Mouse (Mus musculus): ENCODE data around the gene Hoxb4. TPM values are rescaled to one million over a fixed set of nuclear protein-coding genes. Genes with fewer than 3 reads are reported as not detected.
A peak's percentile ranks its signal among the peaks of the same experiment; 100 is the strongest.

Gene Hoxb4
- polyA plus RNA-seq, 1 experiment from 2014 or later = 3.2 TPM

GRCm38 (mm10) chr11:96324125-96324524, 6.1 kb downstream of the Hoxb4 start:
- Histone ChIP-seq H3K36me3 (no peaks in the 10 kb centered on the region), H3K4me3 (replicated peaks) (peak overlapping the region; percentile 20), H3K27me3 (replicated peaks) (0 out of 2 replicates have a peak, but pooled peaks cover 2% of the 10 kb centered on the region), H3K4me2 (replicated peaks) (peak overlapping the region; percentile 81), H3K4me1 (replicated peaks) (peaks cover 11% of the 10 kb centered on the region), H3K27ac (peak overlapping the region; percentile 89), H3K9me3 (no peaks in the 10 kb centered on the region), H3K9ac (peak overlapping the region; percentile 49)
- WGBS = 20% methylated on average over 5 of the region's 5 CpGs
- ATAC-seq = no peak

- H3K27ac ChIP-seq = peak overlapping the region; percentile 89
- 30% methylated on average over 8 of the region's 8 CpGs for WGBS
- H3K4me2 ChIP-seq (replicated peaks) = peak overlapping the region; percentile 81
- H3K9me3 ChIP-seq = no peaks in the 10 kb centered on the region
- no peaks in the 10 kb centered on the region for H3K36me3 ChIP-seq
- 0 out of 2 replicates have a peak, but pooled peaks cover 2% of the 10 kb centered on the region for H3K27me3 ChIP-seq (replicated peaks)
- peak overlapping the region; percentile 29 for H3K4me3 ChIP-seq (replicated peaks)
- H3K4me1 ChIP-seq (replicated peaks) = peaks cover 17% of the 10 kb centered on the region
- ATAC-seq = no peak
- peak overlapping the region; percentile 49 for H3K9ac ChIP-seq
These were observed 6.9 kb downstream of the Hoxb4 start for GRCm38 (mm10) chr11:96324965-96325364.

DNA sequence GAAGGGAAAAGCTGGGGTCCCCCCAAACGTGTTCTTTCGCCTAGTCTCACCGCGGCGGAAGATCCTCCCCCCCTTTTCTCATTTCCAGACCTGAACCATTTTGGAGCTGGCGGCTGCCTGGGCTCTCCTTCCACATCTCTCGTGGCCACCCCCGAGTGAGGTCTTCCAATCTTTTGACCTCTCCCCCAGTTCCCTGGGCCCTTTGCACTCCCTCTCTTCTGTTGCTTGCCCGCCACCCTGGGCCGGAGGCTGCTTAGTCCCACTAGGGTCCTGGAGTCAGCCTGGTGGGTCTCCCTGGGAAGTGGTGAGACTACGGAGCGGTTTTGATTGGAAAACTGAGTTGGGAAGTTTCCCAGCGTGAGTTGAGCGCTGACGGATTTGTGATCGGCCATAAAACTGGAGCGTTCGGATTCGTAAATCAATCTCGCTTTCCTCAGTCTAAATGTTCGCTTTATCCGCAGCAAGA, 7.7 kb downstream of the Hoxb4 start:
- Histone ChIP-seq H3K9ac (peak overlapping the region; percentile 49), H3K9me3 (no peaks in the 10 kb centered on the region), H3K4me2 (replicated peaks) (peak overlapping the region; percentile 81), H3K4me1 (replicated peaks) (peaks cover 23% of the 10 kb centered on the region), H3K4me3 (replicated peaks) (peak overlapping the region; percentile 29), H3K27me3 (replicated peaks) (0 out of 2 replicates have a peak, but pooled peaks cover 2% of the 10 kb centered on the region), H3K36me3 (no peaks in the 10 kb centered on the region), H3K27ac (peak overlapping the region; percentile 89)
- 18% methylated on average over 22 of the region's 22 CpGs for WGBS
- no peak for ATAC-seq

- 32% methylated on average over 12 of the region's 12 CpGs for WGBS
- Histone ChIP-seq H3K9ac (peak overlapping the region; percentile 39), H3K27ac (peak overlapping the region; percentile 89), H3K4me1 (replicated peaks) (peaks cover 28% of the 10 kb centered on the region), H3K4me2 (replicated peaks) (peak overlapping the region; percentile 81), H3K9me3 (no peaks in the 10 kb centered on the region), H3K27me3 (replicated peaks) (0 out of 2 replicates have a peak, but pooled peaks cover 4% of the 10 kb centered on the region), H3K4me3 (replicated peaks) (peak overlapping the region; percentile 29), H3K36me3 (no peaks in the 10 kb centered on the region)
- no peak for ATAC-seq
These were observed 8.6 kb downstream of the Hoxb4 start for GRCm38 (mm10) chr11:96326705-96327104.

- H3K4me1 ChIP-seq (replicated peaks) = peaks cover 32% of the 10 kb centered on the region
- WGBS = 31% methylated on average over 7 of the region's 7 CpGs
- no peaks in the 10 kb centered on the region for H3K36me3 ChIP-seq
- peak overlapping the region; percentile 11; the same call in 1 of the 2 replicates for H3K9ac ChIP-seq
- peak overlapping the region; percentile 89 for H3K27ac ChIP-seq
- H3K4me2 ChIP-seq (replicated peaks) = peak overlapping the region; percentile 81
- ATAC-seq = no peak
- H3K27me3 ChIP-seq (replicated peaks) = 0 out of 2 replicates have a peak, but pooled peaks cover 8% of the 10 kb centered on the region
- 0 out of 2 replicates have a peak overlapping the region, but pooled peaks have one; percentile 29 for H3K4me3 ChIP-seq (replicated peaks)
- no peaks in the 10 kb centered on the region for H3K9me3 ChIP-seq
These were observed 9.1 kb downstream of the Hoxb4 start for GRCm38 (mm10) chr11:96327122-96327521.

GRCm38 (mm10) chr11:96327750-96328149, 9.7 kb downstream of the Hoxb4 start:
- H3K27me3 ChIP-seq (replicated peaks) = peaks cover 8% of the 10 kb centered on the region; the same call in 1 of the 2 replicates
- no peak for ATAC-seq
- peak overlapping the region; percentile 11; the same call in 1 of the 2 replicates for H3K9ac ChIP-seq
- peak overlapping the region; percentile 81 for H3K4me2 ChIP-seq (replicated peaks)
- H3K4me1 ChIP-seq (replicated peaks) = peaks cover 38% of the 10 kb centered on the region
- no peaks in the 10 kb centered on the region for H3K9me3 ChIP-seq
- WGBS = 36% methylated on average over 5 of the region's 5 CpGs
- no peaks in the 10 kb centered on the region for H3K36me3 ChIP-seq
- H3K4me3 ChIP-seq (replicated peaks) = no peak overlapping the region
- peak overlapping the region; percentile 89 for H3K27ac ChIP-seq

- H3K9me3 ChIP-seq = no peaks in the 10 kb centered on the region
- 0 out of 2 replicates have a peak overlapping the region, but pooled peaks have one; percentile 89 for H3K27ac ChIP-seq
- H3K36me3 ChIP-seq = no peaks in the 10 kb centered on the region
- H3K4me3 ChIP-seq (replicated peaks) = no peak overlapping the region
- peaks cover 46% of the 10 kb centered on the region for H3K4me1 ChIP-seq (replicated peaks)
- WGBS = 29% methylated on average over 8 of the region's 8 CpGs
- ATAC-seq = no peak
- H3K27me3 ChIP-seq (replicated peaks) = peaks cover 8% of the 10 kb centered on the region; the same call in 1 of the 2 replicates
- H3K4me2 ChIP-seq (replicated peaks) = peak overlapping the region; percentile 81
- H3K9ac ChIP-seq = no peak overlapping the region
These were observed 10.5 kb downstream of the Hoxb4 start for GRCm38 (mm10) chr11:96328605-96329004.

- 16% methylated on average over 8 of the region's 8 CpGs for WGBS
- H3K36me3 ChIP-seq = no peaks in the 10 kb centered on the region
- peak overlapping the region; percentile 66 for H3K9ac ChIP-seq
- H3K4me2 ChIP-seq (replicated peaks) = peak overlapping the region; percentile 72
- H3K4me1 ChIP-seq (replicated peaks) = peaks cover 76% of the 10 kb centered on the region
- no peaks in the 10 kb centered on the region for H3K9me3 ChIP-seq
- no peak for ATAC-seq
- peak overlapping the region; percentile 46 for H3K4me3 ChIP-seq (replicated peaks)
- peak overlapping the region; percentile 92 for H3K27ac ChIP-seq
- H3K27me3 ChIP-seq (replicated peaks) = peaks cover 6% of the 10 kb centered on the region; the same call in 1 of the 2 replicates
These were observed 14.0 kb downstream of the Hoxb4 start for GRCm38 (mm10) chr11:96332105-96332504.

DNA sequence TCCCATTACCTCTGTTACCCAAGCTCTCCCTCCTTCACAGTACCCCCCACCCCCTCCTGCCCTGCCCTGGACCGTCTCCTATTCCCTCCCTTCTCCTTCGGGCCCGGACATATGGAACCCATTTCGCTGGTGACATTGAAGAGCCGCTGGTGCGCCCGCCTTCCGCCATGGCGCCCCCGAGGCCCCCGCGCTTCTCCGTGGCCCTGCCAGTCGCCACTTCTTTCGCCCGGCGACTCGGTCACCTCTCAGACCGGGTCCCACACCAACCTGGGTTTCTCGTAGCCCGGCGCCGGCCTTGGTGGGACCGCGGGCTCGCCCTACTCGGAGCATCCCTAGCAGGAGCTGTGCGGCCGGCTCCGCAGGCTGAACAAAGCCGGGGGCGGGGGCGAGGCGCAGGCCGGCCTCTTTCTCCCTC, 14.6 kb downstream of the Hoxb4 start:
- Histone ChIP-seq H3K9me3 (no peaks in the 10 kb centered on the region), H3K27ac (peak overlapping the region; percentile 92), H3K27me3 (replicated peaks) (peaks cover 6% of the 10 kb centered on the region; the same call in 1 of the 2 replicates), H3K36me3 (no peaks in the 10 kb centered on the region), H3K4me2 (replicated peaks) (peak overlapping the region; percentile 72), H3K4me3 (replicated peaks) (peak overlapping the region; percentile 46), H3K9ac (peak overlapping the region; percentile 66), H3K4me1 (replicated peaks) (peaks cover 78% of the 10 kb centered on the region)
- ATAC-seq = peak; percentile 27
- WGBS = 8% methylated on average over 35 of the region's 35 CpGs

DNA sequence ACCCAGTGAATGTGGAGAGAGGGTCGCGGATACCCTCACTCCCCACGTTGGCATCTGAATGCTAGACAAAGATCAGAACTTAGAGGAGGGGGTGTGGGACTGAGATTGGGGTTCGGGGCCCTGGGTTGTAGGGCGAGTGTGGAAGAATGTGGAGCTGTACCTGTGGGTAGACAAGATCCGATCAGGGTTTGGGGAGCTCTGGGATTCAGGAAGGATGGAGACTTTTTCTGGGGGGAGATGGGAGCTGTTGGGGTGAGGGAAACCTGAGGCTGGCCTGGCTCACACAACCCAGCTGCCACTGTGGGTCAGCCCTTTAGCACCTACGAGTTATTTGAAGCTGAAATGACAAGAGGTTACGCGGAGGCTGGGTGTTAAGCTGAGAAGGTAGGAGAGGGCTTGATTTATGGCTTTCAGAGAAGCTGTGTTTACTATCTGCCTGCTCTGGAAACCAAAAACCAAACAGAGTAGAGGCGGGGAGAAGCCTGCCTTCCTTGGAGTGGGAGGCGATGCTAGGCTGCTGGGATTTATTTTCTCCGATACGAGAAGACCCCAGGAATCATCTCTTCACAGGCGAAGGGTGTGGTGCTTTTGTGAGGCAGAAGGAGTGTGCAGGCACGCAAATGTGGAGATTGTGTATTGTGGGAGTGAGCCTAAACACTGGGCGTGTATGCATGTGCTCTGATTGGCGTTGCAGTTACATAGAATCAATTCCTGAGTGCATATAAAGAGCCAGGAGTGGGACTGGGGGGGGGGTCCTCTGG, 15.4 kb downstream of the Hoxb4 start:
- Histone ChIP-seq H3K4me1 (replicated peaks) (peaks cover 83% of the 10 kb centered on the region), H3K36me3 (no peaks in the 10 kb centered on the region), H3K4me2 (replicated peaks) (peak overlapping the region; percentile 72), H3K9me3 (no peaks in the 10 kb centered on the region), H3K9ac (peak overlapping the region; percentile 66), H3K27ac (peak overlapping the region; percentile 92), H3K4me3 (replicated peaks) (peak overlapping the region; percentile 46), H3K27me3 (replicated peaks) (peaks cover 6% of the 10 kb centered on the region; the same call in 1 of the 2 replicates)
- ATAC-seq = peak; percentile 26; the same call in 1 of the 2 replicates
- 12% methylated on average over 17 of the region's 17 CpGs for WGBS

GRCm38 (mm10) chr11:96334002-96334364, 15.9 kb downstream of the Hoxb4 start:
- Histone ChIP-seq H3K27ac (peak overlapping the region; percentile 92), H3K36me3 (no peaks in the 10 kb centered on the region), H3K4me2 (replicated peaks) (peak overlapping the region; percentile 72), H3K4me3 (replicated peaks) (peak overlapping the region; percentile 46), H3K9me3 (no peaks in the 10 kb centered on the region), H3K9ac (peak overlapping the region; percentile 66; the same call in 1 of the 2 replicates), H3K4me1 (replicated peaks) (peaks cover 88% of the 10 kb centered on the region), H3K27me3 (replicated peaks) (peaks cover 6% of the 10 kb centered on the region; the same call in 1 of the 2 replicates)
- 5% methylated on average over 2 of the region's 2 CpGs for WGBS
- no peak for ATAC-seq

GRCm38 (mm10) chr11:96334998-96335397, 16.9 kb downstream of the Hoxb4 start:
- Histone ChIP-seq H3K36me3 (no peaks in the 10 kb centered on the region), H3K4me2 (replicated peaks) (peak overlapping the region; percentile 72), H3K4me3 (replicated peaks) (no peak overlapping the region), H3K4me1 (replicated peaks) (peaks cover 90% of the 10 kb centered on the region), H3K27me3 (replicated peaks) (peaks cover 6% of the 10 kb centered on the region; the same call in 1 of the 2 replicates), H3K9me3 (no peaks in the 10 kb centered on the region), H3K27ac (peak overlapping the region; percentile 92), H3K9ac (no peak overlapping the region)
- ATAC-seq = peak; percentile 14; the same call in 1 of the 2 replicates
- 28% methylated on average over 3 of the region's 3 CpGs for WGBS

Measured in intestine, embryonic 15.5 days (tissue).